Mouse (Mus musculus) embryonic fibroblast, embryonic 13.5 days (primary cell): ENCODE data around the gene Atp5e.

Experiments
- CTCF ChIP-seq: IDR thresholded peaks from 2 replicates; pipeline ENCODE4 v1.5.1; 2011; ENCODE audit warnings: mild to moderate bottlenecking, control low read depth, low read length, moderate library complexity, borderline replicate concordance; ENCODE audit not compliant: insufficient read depth
- POLR2A ChIP-seq: IDR thresholded peaks from 2 replicates; pipeline ENCODE4 v1.6.1; 2011; ENCODE audit warnings: low read depth, mild to moderate bottlenecking, control low read depth, low read length, moderate library complexity

- TF ChIP-seq CTCF = no peak
- no peak for TF ChIP-seq POLR2A
Measured at GRCm38 (mm10) chr2:174507998-174508397, 44.1 kb upstream of the Atp5e start.
